Mouse (Mus musculus) embryo, embryonic 11.5 days (tissue): ENCODE measurements around the gene Gm48552.

Experiments
- DNase-seq: peaks from one replicate; pipeline ENCODE4 v3.0.0-alpha.2; 2012; ENCODE audit warnings: low read depth, low spot score

Gene Gm48552

GRCm38 (mm10) chr10:81406504-81407440 is 18.0 kb downstream of the Gm48552 start:
- no peak for DNase-seq

GRCm38 (mm10) chr10:81407539-81408423 is 19.0 kb downstream of the Gm48552 start:
- DNase-seq = no peak

- no peak for DNase-seq
Measured at GRCm38 (mm10) chr10:81408424-81408729, 19.6 kb downstream of the Gm48552 start.

GRCm38 (mm10) chr10:81408871-81409291 is 20.1 kb downstream of the Gm48552 start:
- no peak for DNase-seq

GRCm38 (mm10) chr10:81409330-81409729 is 20.5 kb downstream of the Gm48552 start:
- no peak for DNase-seq

- no peak for DNase-seq
Measured at GRCm38 (mm10) chr10:81410350-81410749, 21.5 kb downstream of the Gm48552 start.

- no peak for DNase-seq
Measured at GRCm38 (mm10) chr10:81410981-81411380, 22.2 kb downstream of the Gm48552 start.

GRCm38 (mm10) chr10:81411471-81412400 is 22.9 kb downstream of the Gm48552 start:
- DNase-seq = no peak

- DNase-seq = no peak
Measured at GRCm38 (mm10) chr10:81412586-81413309, 23.9 kb downstream of the Gm48552 start.

GRCm38 (mm10) chr10:81413310-81414261 is 24.8 kb downstream of the Gm48552 start:
- no peak for DNase-seq

- no peak for DNase-seq
Measured at GRCm38 (mm10) chr10:81414682-81415081, 25.9 kb downstream of the Gm48552 start.

GRCm38 (mm10) chr10:81415146-81415545 is 26.3 kb downstream of the Gm48552 start:
- DNase-seq = no peak

- no peak for DNase-seq
Measured at GRCm38 (mm10) chr10:81415549-81416310, 26.9 kb downstream of the Gm48552 start.

GRCm38 (mm10) chr10:81416581-81417226 is 27.9 kb downstream of the Gm48552 start:
- no peak for DNase-seq

GRCm38 (mm10) chr10:81417227-81418215 is 28.7 kb downstream of the Gm48552 start:
- no peak for DNase-seq

GRCm38 (mm10) chr10:81418216-81419070 is 29.6 kb downstream of the Gm48552 start:
- no peak for DNase-seq
